Mouse (Mus musculus): ENCODE results near the gene Abl1.

GRCm38 (mm10) chr2:31663804-31664180, 24.4 kb upstream of the Abl1 start:
- TF ChIP-seq POLR2AphosphoS2 (IDR thresholded peaks at IDR 0.05; ENCODE audit: insufficient read length, low read depth) (no peak), E2F4 (IDR thresholded peaks at IDR 0.05; ENCODE audit: insufficient read depth) (no peak), TCF12 (IDR thresholded peaks at IDR 0.05; ENCODE audit: insufficient read depth, poor library complexity, severe bottlenecking) (no peak), POLR2A (IDR thresholded peaks at IDR 0.05; ENCODE audit: insufficient read length, low read depth) (no peak)
